Mouse (Mus musculus) spleen, postnatal 10 days (tissue): Measurements from ENCODE around the gene Jtb.
A peak's percentile ranks its signal among the peaks of the same experiment; 100 is the strongest.

Experiments used
- DNase-seq, 2 experiments: peaks; one replicate each; pipeline ENCODE4 v3.0.0; 2021 to 2022; ENCODE audit warnings: low spot score in 2 of 2

Jtb gene

GRCm38 (mm10) chr3:90258521-90258920 is 27.1 kb downstream of the Jtb start:
- DNase-seq: no peak

- no peak for DNase-seq
Measured at GRCm38 (mm10) chr3:90263121-90263771, 31.8 kb downstream of the Jtb start.

DNA sequence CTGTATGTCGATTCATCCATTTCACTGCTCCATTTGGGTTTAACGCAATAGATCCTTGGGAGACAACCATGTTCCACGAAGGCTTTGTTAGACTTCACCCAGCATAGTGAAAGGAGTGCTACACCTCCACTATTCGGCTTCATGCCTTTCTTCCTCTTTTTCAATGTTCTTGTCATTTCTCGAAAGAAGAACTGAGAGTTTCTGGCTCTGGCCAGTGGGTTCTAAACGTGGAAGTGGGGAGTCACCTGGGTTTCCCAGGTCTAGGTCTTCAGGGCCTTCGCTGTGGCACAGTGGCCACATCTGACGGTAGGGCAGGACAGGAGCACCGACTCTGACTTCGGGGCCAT is 33.3 kb downstream of the Jtb start:
- peak in 1 of 2 experiments; percentile 16 for DNase-seq

GRCm38 (mm10) chr3:90265034-90265931 is 33.9 kb downstream of the Jtb start, which contains the start of gene Dennd4b:
Gene Dennd4b, plus strand, starts transcription at chr3:90265185.
- DNase-seq: peak; percentile 95

DNA sequence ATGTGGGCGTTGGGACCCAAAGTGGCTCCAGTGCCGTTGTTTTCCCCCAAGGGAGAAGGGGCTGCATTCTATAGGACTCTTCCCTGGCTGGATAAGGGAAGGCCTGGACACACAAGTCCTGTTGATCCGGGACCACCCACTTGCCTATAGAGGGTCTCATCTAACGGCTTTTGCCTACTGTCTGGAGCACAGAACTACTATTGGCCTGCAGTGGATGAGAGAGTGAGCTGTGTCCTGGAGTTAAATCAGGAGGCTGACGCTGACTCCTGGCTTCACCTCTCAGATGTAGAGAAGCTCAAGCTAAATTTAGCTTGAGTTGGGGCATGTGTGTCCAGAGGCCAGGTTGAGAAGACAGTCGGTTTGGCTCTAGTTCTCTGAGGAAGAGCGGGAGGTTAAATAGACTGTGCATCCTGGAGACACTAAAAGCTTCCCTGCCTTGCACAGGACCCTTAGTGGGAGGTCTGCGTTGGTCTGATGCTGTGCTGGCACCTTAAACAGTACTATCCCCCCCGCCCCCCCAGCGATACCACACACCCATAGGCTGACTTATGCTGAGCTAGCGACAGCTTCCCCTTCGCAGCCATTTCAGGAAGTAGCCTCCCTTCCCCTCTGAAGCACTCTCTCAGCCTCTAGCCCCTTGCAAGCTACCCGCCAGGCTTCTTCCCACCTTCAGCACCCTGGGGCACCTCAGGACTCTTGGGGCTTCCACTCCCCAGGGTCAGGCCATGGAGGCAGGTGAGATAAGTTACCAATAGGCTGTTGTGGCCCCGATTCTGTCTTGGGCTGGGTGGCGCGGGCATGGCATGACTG is 34.7 kb downstream of the Jtb start:
- peak; percentile 64 to 65 for DNase-seq

DNA sequence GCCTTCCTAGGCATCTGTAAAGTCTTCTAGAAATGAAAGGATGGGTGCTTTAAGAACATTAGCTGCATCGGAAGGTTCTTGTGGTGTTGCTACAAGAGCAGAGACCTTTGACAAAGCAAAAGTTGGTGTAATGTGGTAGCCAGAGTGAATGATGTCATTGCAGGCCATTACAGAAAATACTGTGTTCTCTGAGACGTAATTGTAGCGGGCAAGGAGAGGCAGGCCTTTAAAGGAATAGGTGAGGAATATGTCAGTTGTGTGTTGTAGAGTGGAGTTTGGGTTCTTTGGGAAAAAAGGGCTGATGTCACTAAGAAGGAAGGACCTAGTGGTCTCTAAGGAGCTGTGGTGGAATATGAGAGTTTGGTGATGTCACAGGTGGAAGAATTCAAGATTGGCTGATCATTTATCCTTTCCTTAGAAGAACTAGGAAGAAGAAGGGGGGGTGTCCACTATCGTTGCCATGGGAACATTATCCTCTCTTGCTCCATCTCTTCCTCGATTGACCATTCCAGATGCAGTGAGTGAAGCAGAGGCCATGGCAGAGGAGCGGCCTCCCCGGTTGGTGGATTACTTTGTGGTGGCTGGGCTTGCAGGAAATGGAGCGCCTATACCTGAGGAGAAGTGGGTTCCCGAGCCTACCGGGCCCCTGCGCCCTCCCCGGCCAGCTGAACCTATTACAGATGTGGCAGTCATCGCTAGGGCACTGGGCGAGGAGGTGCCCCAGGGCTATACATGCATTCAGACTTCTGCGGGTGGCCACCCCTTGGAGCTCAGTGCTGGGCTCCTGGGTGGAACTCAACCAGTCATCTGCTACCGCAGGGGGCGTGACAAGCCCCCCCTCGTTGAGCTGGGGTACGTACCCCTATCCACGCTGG is 35.7 kb downstream of the Jtb start:
- DNase-seq: peak in 1 of 2 experiments; percentile 35

GRCm38 (mm10) chr3:90268190-90268589 is 36.8 kb downstream of the Jtb start:
- no peak for DNase-seq

GRCm38 (mm10) chr3:90268971-90269370 is 37.6 kb downstream of the Jtb start:
- no peak for DNase-seq

DNA sequence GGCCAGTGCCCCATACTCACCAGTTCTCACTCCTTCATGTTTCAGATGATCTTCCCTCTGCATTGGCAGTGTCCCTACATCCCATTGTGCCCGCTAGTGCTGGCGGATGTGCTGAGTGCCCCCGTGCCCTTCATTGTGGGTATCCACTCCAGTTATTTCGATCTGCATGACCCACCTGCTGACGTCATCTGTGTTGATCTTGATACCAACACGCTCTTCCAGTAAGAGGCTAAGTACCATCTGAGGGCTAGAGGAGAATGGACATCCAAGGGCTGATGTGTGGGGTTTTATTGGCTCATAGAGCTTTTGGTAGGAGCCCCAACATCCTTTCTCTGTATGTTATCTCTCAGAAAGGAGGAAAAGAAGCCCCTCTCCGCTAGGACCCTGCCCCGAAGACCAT is 39.4 kb downstream of the Jtb start:
- DNase-seq: no peak

GRCm38 (mm10) chr3:90272170-90272569 is 40.8 kb downstream of the Jtb start:
- DNase-seq: no peak

- DNase-seq: no peak
Measured at GRCm38 (mm10) chr3:90273855-90274254, 42.5 kb downstream of the Jtb start.

GRCm38 (mm10) chr3:90275286-90275685 is 43.9 kb downstream of the Jtb start:
- DNase-seq: no peak

- DNase-seq: no peak
Measured at GRCm38 (mm10) chr3:90276858-90277257, 45.5 kb downstream of the Jtb start.

- no peak for DNase-seq
Measured at GRCm38 (mm10) chr3:90277793-90278192, 46.4 kb downstream of the Jtb start.

- no peak for DNase-seq
Measured at GRCm38 (mm10) chr3:90278211-90278610, 46.8 kb downstream of the Jtb start.

GRCm38 (mm10) chr3:90279216-90279615 is 47.8 kb downstream of the Jtb start:
- no peak for DNase-seq

DNA sequence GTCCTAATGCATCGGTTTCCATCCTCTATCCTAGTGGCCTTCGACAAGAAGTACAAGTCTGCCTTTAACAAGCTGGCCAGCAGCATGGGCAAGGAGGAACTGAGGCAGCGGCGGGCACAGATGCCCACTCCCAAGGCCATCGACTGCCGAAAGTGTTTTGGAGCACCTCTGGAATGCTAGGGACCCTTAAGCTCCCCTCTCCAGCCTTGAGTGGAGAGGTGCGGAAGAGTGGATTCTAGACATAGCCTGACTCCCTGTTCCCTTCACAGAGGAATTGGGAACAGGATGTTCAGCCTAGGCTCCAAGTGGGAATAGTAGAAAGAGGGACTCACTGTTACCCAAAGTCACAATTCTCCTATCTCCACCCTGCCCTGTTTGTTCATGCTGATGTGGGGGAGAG is 48.3 kb downstream of the Jtb start:
- no peak for DNase-seq

- no peak for DNase-seq
Measured at GRCm38 (mm10) chr3:90280708-90281107, 49.3 kb downstream of the Jtb start.

DNA sequence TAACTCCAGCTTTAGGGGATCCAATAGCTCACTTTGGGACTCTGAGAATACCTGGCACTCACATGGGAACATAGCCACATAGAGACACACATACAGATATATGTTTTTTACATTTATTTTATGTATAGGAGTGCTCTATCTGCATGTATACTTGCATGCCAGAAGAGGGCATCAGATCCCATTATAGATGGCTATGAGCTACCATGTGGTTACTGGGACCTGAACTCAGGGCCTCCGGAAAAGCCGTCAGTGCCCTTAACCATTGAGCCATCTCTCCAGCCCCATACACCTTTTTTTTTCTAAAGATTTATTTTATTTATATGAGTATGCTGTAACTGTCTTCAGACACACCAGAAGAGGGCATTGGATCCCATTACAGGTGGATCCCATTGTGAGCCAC is 52.8 kb downstream of the Jtb start:
- DNase-seq: no peak
